Mouse (Mus musculus) duodenum, adult 2 months (tissue): ENCODE data around the gene Ces1d. TPM values are rescaled to one million over a fixed set of nuclear protein-coding genes. Genes with fewer than 3 reads are reported as not detected.

Source experiments
- polyA plus RNA-seq: library from polyadenylated mRNA; depleted of rRNA; stranded (reverse); fragments of >200 nt; gene quantifications from 2 replicates; pipeline ENCODE4 v1.2.3, GENCODE M21; 2012; ENCODE audit warnings: low replicate concordance; rRNA removed

Gene Ces1d
- 5.6 and 6.9 TPM in 2 replicates for polyA plus RNA-seq

DNA sequence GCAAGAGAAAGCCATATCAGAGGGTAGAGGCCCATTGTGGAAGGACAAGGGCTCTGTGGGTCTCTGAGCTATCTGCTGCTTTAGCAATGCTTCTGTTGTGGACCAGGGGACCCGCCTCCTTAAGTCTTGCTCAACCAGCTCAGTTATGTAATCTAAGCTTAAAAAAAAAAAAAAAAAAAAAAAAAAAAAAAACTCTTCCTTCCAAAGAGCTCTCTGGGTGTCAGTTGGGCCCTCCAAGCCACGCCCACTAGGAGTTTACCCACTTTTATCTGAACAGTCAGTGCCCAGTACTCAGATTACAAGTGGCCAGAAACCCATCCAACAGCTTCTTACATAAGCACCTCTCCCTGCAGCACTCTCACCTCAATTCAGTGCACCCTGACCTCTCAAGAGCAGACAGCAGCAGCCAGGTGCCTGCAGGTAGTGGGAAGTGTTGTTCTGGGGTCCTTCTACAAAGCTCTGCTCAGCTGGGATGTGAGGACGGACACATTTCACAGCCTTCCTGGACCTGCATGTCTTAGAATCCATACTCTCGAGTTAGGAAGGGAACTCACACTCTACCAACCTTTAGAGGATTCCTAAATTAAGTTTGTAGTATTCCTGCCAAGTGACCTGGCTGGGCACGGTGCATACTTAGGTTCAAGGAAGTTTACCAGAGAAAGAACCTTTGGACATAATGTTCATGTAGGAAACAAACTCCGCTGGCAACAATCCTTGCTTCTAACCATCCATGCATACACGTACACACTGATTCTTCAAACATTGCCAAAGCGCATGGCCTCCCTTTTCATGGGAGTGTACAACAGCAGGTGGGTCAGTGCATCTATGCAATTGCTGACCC is at the start of gene Ces1d:
Gene Ces1d (minus strand): TSS at position 154 of the 841 bp plus-strand sequence.

DNA sequence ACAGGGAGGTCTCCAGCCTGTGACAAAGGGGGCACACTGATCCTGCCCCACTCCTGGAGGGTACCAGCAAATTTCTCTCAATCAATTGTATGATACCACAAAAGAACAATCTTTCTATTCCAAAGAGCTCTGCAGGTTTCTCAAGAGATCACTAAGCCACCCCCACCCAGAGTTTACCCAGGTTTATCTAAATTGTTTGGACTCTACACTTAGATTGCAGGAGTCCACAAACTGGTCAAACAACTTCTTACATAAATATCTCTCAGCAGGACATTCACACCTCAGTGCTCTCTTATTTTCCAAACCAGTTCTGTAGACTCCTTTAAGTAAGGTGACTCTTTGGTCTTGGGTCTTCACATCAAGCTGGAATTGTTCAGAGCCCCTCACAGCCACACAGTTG is 31.8 kb upstream of the Ces1d start, which contains the start of gene Ces1e:
Gene Ces1e (minus strand): TSS at position 174 of the 400 bp plus-strand sequence.

DNA sequence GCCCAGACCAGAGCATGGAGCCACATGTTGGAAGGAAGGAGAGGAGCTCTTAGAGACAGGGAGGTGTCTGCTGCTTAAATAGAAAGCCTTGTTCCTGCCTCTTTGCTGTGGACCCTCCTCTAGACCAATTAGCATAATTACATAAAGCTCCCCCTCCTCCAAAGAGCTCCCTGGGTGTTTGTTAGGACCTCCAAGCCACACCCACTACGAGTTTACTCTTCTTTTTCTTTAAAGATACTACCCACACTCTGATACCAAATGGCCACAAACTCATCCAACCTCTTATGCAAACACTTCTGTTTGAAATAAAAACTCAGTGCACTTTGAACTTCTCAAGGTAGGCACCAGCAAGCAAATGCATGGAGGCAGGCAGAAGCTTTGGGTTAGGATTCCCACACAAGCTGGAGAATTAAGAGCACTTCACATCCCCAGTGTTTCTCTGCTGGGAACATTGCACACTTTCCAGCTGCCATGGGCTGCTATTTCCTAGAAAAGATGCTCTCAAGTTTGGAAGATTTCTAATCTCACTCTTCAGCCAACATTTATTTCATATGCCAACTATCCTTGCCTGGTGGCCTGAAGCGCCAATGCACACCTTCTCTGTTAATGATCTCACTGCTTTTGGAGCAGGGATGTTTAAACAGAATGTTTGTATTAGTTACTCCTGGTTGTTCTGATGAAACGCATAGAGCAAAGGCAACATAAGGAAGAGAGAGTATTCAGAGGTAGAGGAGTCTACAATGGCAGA is 66.2 kb downstream of the Ces1d start, which contains the start of gene Ces1c:
Gene Ces1c (minus strand): TSS at position 51 of the 748 bp plus-strand sequence.

Other genes with a start within 250 kb of the Ces1d start
- 0.06 TPM in 1 of 2 replicates, not detected in the other for gene Slc6a2, start 237.8 kb downstream of the Ces1d start, polyA plus RNA-seq
- gene Ces1a, start 149.6 kb downstream of the Ces1d start, polyA plus RNA-seq: not detected in 2 replicates
- not detected in 2 replicates for gene Ces1b, start 117.8 kb downstream of the Ces1d start, polyA plus RNA-seq
- 0.13 and 0.53 TPM in 2 replicates for gene Ces1c, start 66.6 kb downstream of the Ces1d start, polyA plus RNA-seq
- gene Ces1e, start 31.8 kb upstream of the Ces1d start, polyA plus RNA-seq: 5.4 and 16.4 TPM in 2 replicates
- 29.1 and 52.0 TPM in 2 replicates for gene Ces1f, start 81.9 kb upstream of the Ces1d start, polyA plus RNA-seq
- 1.3 and 3.6 TPM in 2 replicates for gene Ces1g, start 139.5 kb upstream of the Ces1d start, polyA plus RNA-seq
- not detected in 2 replicates for gene Ces1h, start 181.9 kb upstream of the Ces1d start, polyA plus RNA-seq